23 mouse cellular contexts compared by ENCODE assay signal in the genomic region with DNA sequence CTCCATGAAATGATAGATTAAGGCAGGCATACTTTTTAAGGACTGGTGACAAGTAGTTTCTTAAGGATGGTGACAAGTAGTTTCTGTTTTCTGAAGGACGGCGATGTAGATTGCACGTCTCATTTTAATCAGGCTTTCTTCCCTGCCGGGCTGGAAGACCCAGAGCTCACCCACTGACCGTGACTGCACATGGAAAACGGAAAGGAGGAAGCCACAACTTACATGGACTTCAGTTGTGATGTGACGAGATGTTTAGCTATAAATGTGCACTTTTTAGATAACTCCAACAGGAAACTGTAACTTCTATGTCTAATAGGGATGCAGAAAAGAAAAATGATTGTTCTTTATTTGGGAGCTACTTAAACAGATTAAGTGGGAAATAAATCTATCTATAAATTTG.
"Had no signal": no experiment of that assay in that cellular context is flagged by ENCODE, and none has a peak within 500 bp of the region (broad histone marks: within the 10 kb centered on the region; RNA-seq: fewer than 3 reads in every experiment).

No protein-coding gene starts in this region.

- H3K9ac ChIP-seq: intestine, embryonic 15.5 days; kidney, embryonic 15.5 days; limb, embryonic 13.5 days; liver, embryonic 12.5 days; liver, embryonic 15.5 days; midbrain, embryonic 12.5 days; midbrain, embryonic 15.5 days; neural tube, embryonic 13.5 days; stomach, embryonic 15.5 days had no signal

- H3K36me3 ChIP-seq: intestine, embryonic 15.5 days; kidney, embryonic 15.5 days; limb, embryonic 10.5 days; liver, embryonic 15.5 days; midbrain, embryonic 12.5 days; midbrain, embryonic 15.5 days; neural tube, embryonic 13.5 days had no signal

- ATAC-seq: intestine, embryonic 15.5 days; liver, embryonic 12.5 days; midbrain, embryonic 15.5 days had no signal

- H3K9me3 ChIP-seq: intestine, embryonic 15.5 days; kidney, embryonic 15.5 days; limb, embryonic 10.5 days; limb, embryonic 13.5 days; liver, embryonic 12.5 days; liver, embryonic 15.5 days; midbrain, embryonic 12.5 days; midbrain, embryonic 15.5 days; neural tube, embryonic 13.5 days; stomach, embryonic 15.5 days had no signal

- H3K4me1 ChIP-seq: intestine, embryonic 15.5 days; limb, embryonic 10.5 days; limb, embryonic 13.5 days; midbrain, embryonic 12.5 days; midbrain, embryonic 15.5 days; neural tube, embryonic 13.5 days; stomach, embryonic 15.5 days had no signal

- H3K4me3 ChIP-seq: intestine, embryonic 15.5 days; kidney, embryonic 15.5 days; layer of hippocampus, adult 2 months; limb, embryonic 10.5 days; limb, embryonic 13.5 days; liver, embryonic 12.5 days; liver, embryonic 15.5 days; midbrain, embryonic 12.5 days; midbrain, embryonic 15.5 days; myocyte; neural tube, embryonic 13.5 days; stomach, embryonic 15.5 days had no signal

- H3K27ac ChIP-seq: intestine, embryonic 15.5 days; kidney, embryonic 15.5 days; layer of hippocampus, adult 2 months; limb, embryonic 10.5 days; limb, embryonic 13.5 days; liver, embryonic 12.5 days; liver, embryonic 15.5 days; midbrain, embryonic 12.5 days; midbrain, embryonic 15.5 days; neural tube, embryonic 13.5 days; stomach, embryonic 15.5 days had no signal

- DNase-seq: kidney, adult 11 months; kidney, adult 8-10 months; kidney, postnatal 25 days; layer of hippocampus, adult 9-11 months; liver; lung, adult 18-20 months; lung, postnatal 36 days; retina, postnatal 1 day; right cerebral cortex, postnatal 25 days; spleen, adult 18-20 months; thymus, postnatal 25 days had no signal

- H3K27me3 ChIP-seq: intestine, embryonic 15.5 days; kidney, embryonic 15.5 days; limb, embryonic 13.5 days; liver, embryonic 12.5 days; liver, embryonic 15.5 days; midbrain, embryonic 12.5 days; midbrain, embryonic 15.5 days; neural tube, embryonic 13.5 days; stomach, embryonic 15.5 days had no signal

- H3K4me2 ChIP-seq: intestine, embryonic 15.5 days; kidney, embryonic 15.5 days; limb, embryonic 13.5 days; liver, embryonic 12.5 days; liver, embryonic 15.5 days; midbrain, embryonic 12.5 days; midbrain, embryonic 15.5 days; neural tube, embryonic 13.5 days; stomach, embryonic 15.5 days had no signal
